In genomic region chr11:72393669-72394068, GRCm38 (mm10) we compare ENCODE assay signal across 12 mouse cellular contexts. TPM values are rescaled to one million over a fixed set of nuclear protein-coding genes. Genes with fewer than 3 reads are reported as not detected.
DNase-seq lines count a peak whose midpoint lies in the region; ATAC-seq and TF ChIP-seq lines count a peak whose summit lies in the region.
"Had no signal": no experiment of that assay in that cellular context is flagged by ENCODE, and none has a peak within 500 bp of the region (broad histone marks: within the 10 kb centered on the region; RNA-seq: fewer than 3 reads in every experiment).

No protein-coding gene starts in this region.

- no peaks in the 10 kb centered on the region for H3K4me1 ChIP-seq in hindbrain, postnatal 0 days (ENCODE audit: insufficient read depth, low read length)
- no peaks in the 10 kb centered on the region for H3K4me1 ChIP-seq in hindbrain, embryonic 10.5 days (replicated peaks)
- peaks cover 7% of the 10 kb centered on the region; the same call in 1 of the 2 replicates for H3K4me1 ChIP-seq in neural tube, embryonic 13.5 days (replicated peaks)
- H3K4me1 ChIP-seq in neural tube, embryonic 15.5 days = peaks cover 2% of the 10 kb centered on the region; the same call in 1 of the 2 replicates
- peaks cover 6% of the 10 kb centered on the region; the same call in 1 of the 2 replicates for H3K4me1 ChIP-seq in forebrain, embryonic 15.5 days

- peak; percentile 20 for DNase-seq in hindbrain, postnatal 0 days (ENCODE audit: low spot score)
- DNase-seq in hindbrain, embryonic 10.5 days (ENCODE audit: low spot score) = no peak
- DNase-seq in gastrocnemius, postnatal 25 days = peak; percentile 77
- peak; percentile 56 for DNase-seq in lung, postnatal 36 days
- no peak for DNase-seq in ovary, postnatal 10 days (ENCODE audit: low spot score)
- DNase-seq: cerebellum, adult 9-10 months had no signal

- H3K9ac ChIP-seq in hindbrain, postnatal 0 days (replicated peaks; ENCODE audit: low read length) = no peak overlapping the region
- no peak overlapping the region for H3K9ac ChIP-seq in neural tube, embryonic 13.5 days
- no peak overlapping the region for H3K9ac ChIP-seq in neural tube, embryonic 15.5 days (replicated peaks)
- no peak overlapping the region for H3K9ac ChIP-seq in forebrain, embryonic 15.5 days (replicated peaks)
- H3K9ac ChIP-seq: limb, embryonic 13.5 days had no signal

- no peak for TF ChIP-seq CTCF in hindbrain, postnatal 0 days (IDR thresholded peaks at IDR 0.05; ENCODE audit: low read depth)

- ATAC-seq in hindbrain, postnatal 0 days = no peak
- peak; percentile 47; the same call in 1 of the 2 replicates for ATAC-seq in neural tube, embryonic 13.5 days (ENCODE audit: low read depth)
- ATAC-seq in neural tube, embryonic 15.5 days (ENCODE audit: low FRiP score) = no peak
- ATAC-seq in forebrain, embryonic 15.5 days (replicated peaks) = no peak
- ATAC-seq: inflammation-experienced regulatory T-cells, adult 6 months had no signal

- WGBS in hindbrain, postnatal 0 days = 27% methylated on average over 5 of the region's 5 CpGs
- 68% methylated on average over 5 of the region's 5 CpGs for WGBS in hindbrain, embryonic 10.5 days
- WGBS in neural tube, embryonic 13.5 days = 39% methylated on average over 5 of the region's 5 CpGs
- WGBS in neural tube, embryonic 15.5 days = 33% methylated on average over 5 of the region's 5 CpGs
- 28% methylated on average over 5 of the region's 5 CpGs for WGBS in forebrain, embryonic 15.5 days

- H3K9me3 ChIP-seq in hindbrain, postnatal 0 days (ENCODE audit: low read length) = no peaks in the 10 kb centered on the region
- no peaks in the 10 kb centered on the region for H3K9me3 ChIP-seq in hindbrain, embryonic 10.5 days
- no peaks in the 10 kb centered on the region for H3K9me3 ChIP-seq in neural tube, embryonic 13.5 days
- no peaks in the 10 kb centered on the region for H3K9me3 ChIP-seq in neural tube, embryonic 15.5 days (replicated peaks)
- H3K9me3 ChIP-seq in forebrain, embryonic 15.5 days = no peaks in the 10 kb centered on the region
- H3K9me3 ChIP-seq: limb, embryonic 13.5 days had no signal

- no peak overlapping the region for H3K4me3 ChIP-seq in hindbrain, postnatal 0 days (ENCODE audit: low read length)
- H3K4me3 ChIP-seq in hindbrain, embryonic 10.5 days = no peak overlapping the region
- no peak overlapping the region for H3K4me3 ChIP-seq in neural tube, embryonic 13.5 days
- no peak overlapping the region for H3K4me3 ChIP-seq in neural tube, embryonic 15.5 days (replicated peaks)
- no peak overlapping the region for H3K4me3 ChIP-seq in forebrain, embryonic 15.5 days
- H3K4me3 ChIP-seq: limb, embryonic 13.5 days had no signal

- no peaks in the 10 kb centered on the region for H3K27me3 ChIP-seq in hindbrain, postnatal 0 days (ENCODE audit: insufficient read depth, low read length)
- H3K27me3 ChIP-seq in hindbrain, embryonic 10.5 days (ENCODE audit: insufficient read depth, poor library complexity, severe bottlenecking) = no peaks in the 10 kb centered on the region
- H3K27me3 ChIP-seq in neural tube, embryonic 13.5 days = no peaks in the 10 kb centered on the region
- H3K27me3 ChIP-seq in neural tube, embryonic 15.5 days (replicated peaks) = no peaks in the 10 kb centered on the region
- H3K27me3 ChIP-seq in forebrain, embryonic 15.5 days = no peaks in the 10 kb centered on the region
- H3K27me3 ChIP-seq: limb, embryonic 13.5 days had no signal

- H3K36me3 ChIP-seq in hindbrain, postnatal 0 days (ENCODE audit: insufficient read depth, low read length) = no peaks in the 10 kb centered on the region
- H3K36me3 ChIP-seq in hindbrain, embryonic 10.5 days = peaks cover 9% of the 10 kb centered on the region
- H3K36me3 ChIP-seq in neural tube, embryonic 13.5 days = no peaks in the 10 kb centered on the region
- H3K36me3 ChIP-seq in neural tube, embryonic 15.5 days = no peaks in the 10 kb centered on the region
- no peaks in the 10 kb centered on the region for H3K36me3 ChIP-seq in forebrain, embryonic 15.5 days
- H3K36me3 ChIP-seq: limb, embryonic 13.5 days had no signal

- H3K4me2 ChIP-seq in hindbrain, postnatal 0 days (ENCODE audit: low read depth, low read length) = no peak overlapping the region
- no peak overlapping the region for H3K4me2 ChIP-seq in neural tube, embryonic 13.5 days
- H3K4me2 ChIP-seq in neural tube, embryonic 15.5 days = no peak overlapping the region
- H3K4me2 ChIP-seq in forebrain, embryonic 15.5 days (replicated peaks) = no peak overlapping the region
- H3K4me2 ChIP-seq: limb, embryonic 13.5 days had no signal

- H3K27ac ChIP-seq in hindbrain, postnatal 0 days = no peak overlapping the region
- no peak overlapping the region for H3K27ac ChIP-seq in hindbrain, embryonic 10.5 days
- 0 out of 2 replicates have a peak overlapping the region, but pooled peaks have one; percentile 13 for H3K27ac ChIP-seq in neural tube, embryonic 13.5 days (replicated peaks)
- no peak overlapping the region for H3K27ac ChIP-seq in neural tube, embryonic 15.5 days (replicated peaks)
- no peak overlapping the region; the same call in 1 of the 2 replicates for H3K27ac ChIP-seq in forebrain, embryonic 15.5 days (replicated peaks)
- H3K27ac ChIP-seq: limb, embryonic 13.5 days had no signal

RNA-seq across cellular contexts. Expression of gene Smtnl2, which starts 17.8 kb away (rescaled TPM):
- 13.0 and 19.1 TPM in 2 replicates for total RNA-seq in hindbrain, postnatal 0 days (2014; rRNA removed)
- 8.7 and 9.7 TPM in 2 replicates for polyA plus RNA-seq in hindbrain, postnatal 0 days (2015; fragmentation: Nextera tagmentation; extraction: Ambion mirVana)
- polyA plus RNA-seq in hindbrain, embryonic 10.5 days (2016; fragmentation: Nextera tagmentation; extraction: Ambion mirVana) = 10.7 and 22.8 TPM in 2 replicates
- 8.9 and 10.5 TPM in 2 replicates for polyA plus RNA-seq in neural tube, embryonic 13.5 days (2015; fragmentation: Nextera tagmentation; extraction: Ambion mirVana)
- 10.2 and 16.1 TPM in 2 replicates for polyA plus RNA-seq in neural tube, embryonic 15.5 days (2015; fragmentation: Nextera tagmentation; extraction: Ambion mirVana)
- 100 to 1,000 TPM; 219 to 223 TPM for total RNA-seq in gastrocnemius, postnatal 25 days (2021)
- polyA plus RNA-seq in forebrain, embryonic 15.5 days (2015; fragmentation: Nextera tagmentation; extraction: Ambion mirVana) = 5.3 and 5.4 TPM in 2 replicates
- total RNA-seq: monocyte, adult 5-6 weeks had no signal
- polyA plus RNA-seq: inflammation-experienced regulatory T-cells, adult 6 months had no signal

RNA-seq across cellular contexts. Expression of gene Tekt1, which starts 31.4 kb away (rescaled TPM):
- total RNA-seq in hindbrain, postnatal 0 days (2014; rRNA removed) = 2.3 and 5.1 TPM in 2 replicates
- polyA plus RNA-seq in hindbrain, postnatal 0 days (2015; fragmentation: Nextera tagmentation; extraction: Ambion mirVana) = 8.3 and 9.0 TPM in 2 replicates
- polyA plus RNA-seq in hindbrain, embryonic 10.5 days (2016; fragmentation: Nextera tagmentation; extraction: Ambion mirVana) = 7.0 and 7.7 TPM in 2 replicates
- polyA plus RNA-seq in neural tube, embryonic 13.5 days (2015; fragmentation: Nextera tagmentation; extraction: Ambion mirVana) = 7.0 and 7.3 TPM in 2 replicates
- polyA plus RNA-seq in neural tube, embryonic 15.5 days (2015; fragmentation: Nextera tagmentation; extraction: Ambion mirVana) = 4.6 and 5.9 TPM in 2 replicates
- total RNA-seq in gastrocnemius, postnatal 25 days (2021) = under 1 TPM; 0.64 to 0.70 TPM
- 6.2 and 10.9 TPM in 2 replicates for polyA plus RNA-seq in forebrain, embryonic 15.5 days (2015; fragmentation: Nextera tagmentation; extraction: Ambion mirVana)
- total RNA-seq: monocyte, adult 5-6 weeks had no signal
- polyA plus RNA-seq: inflammation-experienced regulatory T-cells, adult 6 months had no signal

RNA-seq across cellular contexts. Expression of gene Ggt6, which starts 41.7 kb away (rescaled TPM):
- not detected in 2 replicates for total RNA-seq in hindbrain, postnatal 0 days (2014; rRNA removed)
- polyA plus RNA-seq in hindbrain, postnatal 0 days (2015; fragmentation: Nextera tagmentation; extraction: Ambion mirVana) = not detected in 2 replicates
- not detected in 2 replicates for polyA plus RNA-seq in hindbrain, embryonic 10.5 days (2016; fragmentation: Nextera tagmentation; extraction: Ambion mirVana)
- polyA plus RNA-seq in neural tube, embryonic 13.5 days (2015; fragmentation: Nextera tagmentation; extraction: Ambion mirVana) = not detected in 2 replicates
- 1.2 TPM in 1 of 2 replicates, not detected in the other for polyA plus RNA-seq in neural tube, embryonic 15.5 days (2015; fragmentation: Nextera tagmentation; extraction: Ambion mirVana)
- total RNA-seq in gastrocnemius, postnatal 25 days (2021) = under 1 TPM; 0.38 TPM
- polyA plus RNA-seq in forebrain, embryonic 15.5 days (2015; fragmentation: Nextera tagmentation; extraction: Ambion mirVana) = not detected in 2 replicates
- total RNA-seq: monocyte, adult 5-6 weeks had no signal
- polyA plus RNA-seq: inflammation-experienced regulatory T-cells, adult 6 months had no signal

RNA-seq across cellular contexts. Expression of gene Mybbp1a, which starts 47.5 kb away (rescaled TPM):
- total RNA-seq in hindbrain, postnatal 0 days (2014; rRNA removed) = 28.0 and 36.1 TPM in 2 replicates
- 61.5 and 68.7 TPM in 2 replicates for polyA plus RNA-seq in hindbrain, postnatal 0 days (2015; fragmentation: Nextera tagmentation; extraction: Ambion mirVana)
- 148 and 215 TPM in 2 replicates for polyA plus RNA-seq in hindbrain, embryonic 10.5 days (2016; fragmentation: Nextera tagmentation; extraction: Ambion mirVana)
- polyA plus RNA-seq in neural tube, embryonic 13.5 days (2015; fragmentation: Nextera tagmentation; extraction: Ambion mirVana) = 69.6 and 80.7 TPM in 2 replicates
- polyA plus RNA-seq in neural tube, embryonic 15.5 days (2015; fragmentation: Nextera tagmentation; extraction: Ambion mirVana) = 63.1 and 82.7 TPM in 2 replicates
- 10 to 100 TPM; 52.1 to 56.5 TPM for total RNA-seq in gastrocnemius, postnatal 25 days (2021)
- polyA plus RNA-seq in forebrain, embryonic 15.5 days (2015; fragmentation: Nextera tagmentation; extraction: Ambion mirVana) = 90.0 and 97.2 TPM in 2 replicates

Comparison
In these comparisons a context has a peak if more than half of its experiments do, and no peak if none do; other contexts are left out.
1. DNase-seq: peak in hindbrain, postnatal 0 days (single experiment), gastrocnemius, postnatal 25 days (single experiment) and lung, postnatal 36 days (single experiment); none in hindbrain, embryonic 10.5 days (single experiment) and ovary, postnatal 10 days (single experiment).